Mouse (Mus musculus): ENCODE data around the gene Lpcat4. TPM values are rescaled to one million over a fixed set of nuclear protein-coding genes. Genes with fewer than 3 reads are reported as not detected.

The Lpcat4 gene
- polyA plus RNA-seq, 1 experiment, result 23.4 TPM

DNA sequence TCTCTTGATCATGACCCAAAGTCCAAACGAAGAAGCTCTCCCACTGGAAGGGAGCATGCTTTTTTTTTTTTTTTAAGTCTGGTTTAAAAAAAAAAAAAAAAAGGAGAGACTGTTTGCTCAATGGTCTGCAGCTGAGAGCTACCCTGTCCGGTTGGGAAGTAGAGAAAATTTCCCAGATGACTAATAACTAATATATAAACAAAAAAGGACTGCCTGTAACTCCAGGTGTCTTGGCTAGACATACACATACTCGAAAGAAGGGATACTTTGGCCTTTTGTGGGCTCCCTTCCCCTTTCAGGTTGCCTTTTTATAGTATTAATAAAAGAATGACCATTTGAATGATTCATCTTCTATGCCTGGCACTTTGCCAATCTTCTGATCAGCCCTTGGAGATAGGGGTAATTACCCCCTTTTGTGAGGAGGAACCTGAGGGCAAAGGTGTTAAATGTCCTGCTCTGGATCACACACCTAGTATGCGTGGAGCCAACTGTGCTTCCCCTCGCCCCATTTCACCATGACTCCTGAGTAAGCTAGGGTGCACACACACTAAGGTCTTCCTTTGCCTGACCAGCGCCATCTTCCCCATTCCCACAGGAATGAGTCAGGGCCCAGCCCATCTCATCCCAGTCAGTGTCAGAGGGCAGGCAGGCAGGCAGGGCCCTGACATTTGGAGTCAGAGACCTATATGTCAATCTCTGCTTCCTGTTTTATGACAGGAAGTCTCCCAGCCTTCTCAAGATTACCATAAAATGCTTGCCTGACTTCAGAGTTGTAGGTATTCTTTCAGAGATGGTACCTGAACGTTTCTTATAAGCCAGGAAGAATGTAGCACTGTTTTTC, 15.6 kb downstream of the Lpcat4 start:
- Histone ChIP-seq H3K27me3 (replicated peaks) (peaks cover 23% of the 10 kb centered on the region), H3K4me3 (replicated peaks) (no peak overlapping the region), H3K9me3 (no peaks in the 10 kb centered on the region), H3K4me1 (peaks cover 16% of the 10 kb centered on the region), H3K36me3 (replicated peaks; ENCODE audit: low read length) (no peaks in the 10 kb centered on the region)
- TF ChIP-seq FLI1 (IDR thresholded peaks at IDR 0.05; ENCODE audit: low read length) (no peak), GATA1 (IDR thresholded peaks at IDR 0.05; ENCODE audit: borderline replicate concordance, low read length) (no peak)

DNA sequence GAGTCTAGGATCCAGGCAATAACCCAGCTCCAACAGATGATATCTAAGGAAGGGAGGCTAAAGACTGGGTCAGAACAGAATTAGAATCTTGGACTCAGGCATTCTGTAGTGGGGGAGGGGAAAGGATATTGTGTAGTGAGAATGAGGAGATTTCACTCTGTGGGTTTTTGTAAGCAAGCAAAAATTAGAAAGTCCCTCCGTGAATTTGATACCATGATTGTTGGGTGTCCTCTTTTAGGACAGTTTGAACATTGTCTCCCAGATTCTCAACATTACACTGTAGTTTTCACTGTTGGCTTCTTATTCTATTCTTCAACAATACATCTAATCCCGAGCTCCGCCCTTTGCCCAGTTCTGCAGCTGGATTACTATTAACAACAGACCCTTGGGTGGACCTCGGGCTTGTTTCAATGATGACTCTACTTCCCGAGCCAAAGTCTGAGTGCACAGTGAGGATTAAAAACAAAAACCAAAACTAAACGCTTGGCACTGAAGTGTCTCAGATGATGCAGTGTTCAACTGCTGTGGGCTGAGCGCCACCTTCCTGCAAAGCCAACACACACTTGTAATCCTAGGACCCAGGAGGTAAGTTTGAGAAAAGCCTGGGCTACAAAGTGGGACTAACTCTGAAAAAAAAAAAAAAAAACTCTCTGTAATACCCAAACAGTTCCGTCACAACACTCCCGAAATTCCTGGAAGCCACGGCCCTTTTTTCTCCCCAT, 20.1 kb downstream of the Lpcat4 start, which contains the start of gene Nutm1:
Gene Nutm1, minus strand, starts transcription at position 51 of the 722 bp plus-strand sequence.
- TF ChIP-seq FLI1 (IDR thresholded peaks at IDR 0.05; ENCODE audit: low read length) (no peak), GATA1 (IDR thresholded peaks at IDR 0.05; ENCODE audit: borderline replicate concordance, low read length) (no peak)
- Histone ChIP-seq H3K36me3 (replicated peaks; ENCODE audit: low read length) (no peaks in the 10 kb centered on the region), H3K4me3 (replicated peaks) (peak within 1 kb of the TSS; percentile 69), H3K27me3 (replicated peaks) (peaks cover 8% of the 10 kb centered on the region), H3K9me3 (no peaks in the 10 kb centered on the region), H3K4me1 (peaks cover 38% of the 10 kb centered on the region)

DNA sequence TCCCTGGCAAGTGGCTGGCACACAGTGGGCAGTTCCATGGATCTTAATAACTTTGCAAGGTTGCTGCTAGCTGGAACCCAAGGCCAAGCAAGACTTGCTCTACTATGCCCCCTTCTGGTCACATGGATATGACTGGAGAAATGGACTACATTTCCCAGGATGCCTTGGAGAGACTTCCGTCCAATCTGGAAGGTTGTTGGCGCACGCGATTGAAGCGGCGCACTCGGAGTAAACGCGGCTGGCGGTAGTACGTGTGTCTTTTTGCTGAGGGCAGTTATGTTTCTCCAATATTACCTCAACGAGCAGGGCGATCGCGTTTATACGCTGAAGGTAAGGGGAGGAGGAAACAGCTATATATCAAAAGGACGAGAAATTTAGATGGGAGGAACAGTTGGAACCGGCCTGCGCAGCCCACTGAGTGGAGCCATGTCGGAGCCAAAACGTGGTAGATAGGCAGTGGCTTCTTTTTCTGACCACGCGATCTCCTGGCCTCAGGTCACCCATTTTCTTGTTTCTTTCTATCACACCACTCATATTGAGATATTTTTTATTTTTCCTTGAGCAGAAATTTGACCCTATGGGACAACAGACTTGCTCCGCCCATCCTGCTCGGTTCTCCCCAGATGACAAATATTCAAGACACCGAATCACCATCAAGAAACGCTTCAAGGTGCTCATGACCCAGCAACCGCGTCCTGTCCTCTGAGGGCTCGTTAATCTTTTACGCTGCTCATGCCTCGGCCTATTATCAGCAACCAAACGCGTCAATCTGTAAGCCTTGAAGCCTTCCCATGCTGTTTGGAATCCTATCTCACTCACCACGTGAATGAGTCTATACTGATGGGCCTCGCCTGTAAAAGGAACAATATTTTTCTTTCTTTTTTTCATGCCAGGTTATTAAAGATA, 22.7 kb downstream of the Lpcat4 start, which contains the start of gene Nop10:
Gene Nop10, plus strand, starts transcription at position 179 of the 906 bp plus-strand sequence.
- no peaks in the 10 kb centered on the region for H3K36me3 ChIP-seq (replicated peaks; ENCODE audit: low read length)
- peaks cover 49% of the 10 kb centered on the region for H3K4me1 ChIP-seq
- TF ChIP-seq GATA1 (IDR thresholded peaks at IDR 0.05; ENCODE audit: borderline replicate concordance, low read length), result no peak
- no peak for TF ChIP-seq FLI1 (IDR thresholded peaks at IDR 0.05; ENCODE audit: low read length)
- H3K27me3 ChIP-seq (replicated peaks), result no peaks in the 10 kb centered on the region
- H3K4me3 ChIP-seq (replicated peaks), result peak within 1 kb of the TSS; percentile 94
- no peaks in the 10 kb centered on the region for H3K9me3 ChIP-seq

DNA sequence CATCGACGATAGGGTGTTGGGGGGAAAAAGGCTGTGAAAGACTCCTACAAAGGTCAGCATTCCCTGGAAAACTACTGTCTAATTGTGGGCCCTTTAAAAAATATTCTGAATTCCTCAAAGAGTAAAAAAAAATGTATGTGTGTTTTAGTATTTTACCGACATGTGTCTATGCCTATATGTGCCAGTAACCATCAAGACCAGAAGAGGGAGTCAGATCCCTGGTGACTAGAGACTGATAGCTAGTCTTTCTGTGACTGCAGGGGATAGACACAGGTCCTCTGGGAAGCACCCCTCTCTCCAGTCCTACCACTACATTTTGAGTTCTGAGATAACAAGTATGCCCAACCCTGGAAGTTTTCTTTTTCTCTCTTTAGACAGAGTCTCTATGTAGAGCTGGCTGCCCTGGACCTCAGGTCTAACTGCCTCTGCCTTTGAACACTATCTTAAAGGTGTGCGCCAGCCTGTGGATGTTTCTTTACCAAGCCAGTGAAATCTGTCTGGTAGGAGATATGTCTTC, 23.6 kb downstream of the Lpcat4 start:
- no peaks in the 10 kb centered on the region for H3K9me3 ChIP-seq
- H3K4me3 ChIP-seq (replicated peaks), result peak overlapping the region; percentile 94
- no peak for TF ChIP-seq GATA1 (IDR thresholded peaks at IDR 0.05; ENCODE audit: borderline replicate concordance, low read length)
- no peak for TF ChIP-seq FLI1 (IDR thresholded peaks at IDR 0.05; ENCODE audit: low read length)
- H3K4me1 ChIP-seq, result peaks cover 45% of the 10 kb centered on the region
- no peaks in the 10 kb centered on the region for H3K36me3 ChIP-seq (replicated peaks; ENCODE audit: low read length)
- no peaks in the 10 kb centered on the region for H3K27me3 ChIP-seq (replicated peaks)

DNA sequence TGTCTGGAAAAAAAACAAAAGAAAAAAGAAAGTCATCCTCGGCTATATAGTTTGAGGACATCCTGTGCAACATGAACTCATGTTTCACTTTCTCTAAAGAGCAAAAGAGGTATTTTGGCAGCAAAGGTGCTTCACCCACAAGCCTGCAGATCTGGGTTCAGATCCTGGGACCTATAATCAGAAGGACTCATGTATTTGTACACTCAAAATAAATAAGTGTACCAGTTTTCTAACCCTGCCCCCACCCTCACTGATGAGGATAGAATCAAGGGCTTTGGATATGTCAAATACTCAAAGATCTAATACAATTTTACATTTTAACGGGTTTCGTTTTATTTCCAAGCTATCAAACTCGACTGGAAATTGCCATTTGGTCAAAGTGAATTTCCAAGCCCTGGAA, 25.1 kb downstream of the Lpcat4 start:
- no peak for TF ChIP-seq GATA1 (IDR thresholded peaks at IDR 0.05; ENCODE audit: borderline replicate concordance, low read length)
- no peak for TF ChIP-seq FLI1 (IDR thresholded peaks at IDR 0.05; ENCODE audit: low read length)
- no peaks in the 10 kb centered on the region for H3K9me3 ChIP-seq

DNA sequence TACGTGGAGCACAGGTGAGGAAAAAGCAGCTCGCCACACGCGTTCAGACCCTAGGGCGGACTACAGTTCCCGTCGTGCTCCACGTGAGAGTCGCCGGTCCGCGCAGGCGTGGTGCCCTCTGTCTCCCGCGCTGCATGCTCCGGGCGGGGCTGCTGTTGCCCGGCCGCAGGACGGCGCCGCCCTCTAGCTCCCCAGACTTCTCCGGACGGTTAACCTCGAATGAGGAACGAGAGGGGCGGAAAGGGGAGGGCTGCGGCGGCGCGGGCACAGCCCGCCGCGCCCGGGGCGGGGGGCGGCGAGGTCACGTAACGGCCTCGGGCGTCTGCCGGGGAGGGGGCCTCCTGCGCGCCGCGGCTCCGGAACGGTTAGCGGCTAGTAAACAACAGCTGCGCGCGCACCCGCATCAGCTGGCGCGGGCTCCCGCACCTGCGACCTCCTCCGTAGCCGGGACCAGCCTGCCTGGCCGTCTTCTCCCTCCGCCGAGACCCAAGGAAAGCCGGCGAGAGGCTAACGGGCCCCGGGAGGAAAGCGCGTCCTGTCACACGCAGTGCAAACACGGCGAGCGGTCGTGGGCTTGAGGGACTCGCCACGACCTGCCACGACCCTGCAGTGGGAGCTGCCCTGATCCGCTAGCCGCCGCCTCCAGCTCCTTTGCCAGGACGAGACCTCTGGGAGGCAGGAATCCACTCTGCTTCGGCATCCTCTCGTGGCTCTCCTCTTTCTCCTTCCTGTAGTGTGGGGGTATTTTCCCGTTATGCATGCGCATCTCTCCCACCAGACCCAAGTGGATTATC, 26.4 kb downstream of the Lpcat4 start, which contains the start of gene Slc12a6:
Gene Slc12a6, plus strand, starts transcription at position 378 of the 794 bp plus-strand sequence.
- no peaks in the 10 kb centered on the region for H3K9me3 ChIP-seq
- peaks cover 4% of the 10 kb centered on the region for H3K36me3 ChIP-seq (replicated peaks; ENCODE audit: low read length)
- TF ChIP-seq FLI1 (IDR thresholded peaks at IDR 0.05; ENCODE audit: low read length), result no peak
- TF ChIP-seq GATA1 (IDR thresholded peaks at IDR 0.05; ENCODE audit: borderline replicate concordance, low read length), result no peak
- peaks cover 58% of the 10 kb centered on the region for H3K4me1 ChIP-seq
- no peaks in the 10 kb centered on the region for H3K27me3 ChIP-seq (replicated peaks)
- H3K4me3 ChIP-seq (replicated peaks), result peak within 1 kb of the TSS; percentile 99

More for the DNA sequence above, 25.1 kb downstream of the Lpcat4 start:
- Histone ChIP-seq H3K4me1 (peaks cover 49% of the 10 kb centered on the region), H3K27me3 (replicated peaks) (no peaks in the 10 kb centered on the region), H3K36me3 (replicated peaks; ENCODE audit: low read length) (no peaks in the 10 kb centered on the region), H3K4me3 (replicated peaks) (no peak overlapping the region)

DNA sequence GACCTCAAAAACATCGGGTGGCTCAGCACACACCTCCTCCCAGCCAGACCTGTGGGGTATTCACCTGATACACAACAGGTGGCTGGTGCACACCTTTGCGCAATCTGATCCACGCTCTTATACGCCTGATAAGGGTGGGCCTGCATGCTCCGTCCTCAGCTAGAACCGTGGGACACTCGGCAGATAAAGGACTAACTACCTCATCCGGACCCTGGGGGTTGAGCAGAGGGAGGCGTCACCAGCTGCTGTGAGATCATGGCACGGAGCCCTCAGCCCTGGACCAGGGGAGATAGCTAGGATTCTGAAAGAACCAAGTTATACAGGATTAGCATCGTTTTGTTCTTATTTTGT, 26.9 kb downstream of the Lpcat4 start, which contains the start of gene Gm21985:
Gene Gm21985, plus strand, starts transcription at position 73 of the 351 bp plus-strand sequence.
- Histone ChIP-seq H3K4me1 (peaks cover 60% of the 10 kb centered on the region), H3K9me3 (no peaks in the 10 kb centered on the region), H3K4me3 (replicated peaks) (peak within 1 kb of the TSS; percentile 99), H3K36me3 (replicated peaks; ENCODE audit: low read length) (peaks cover 6% of the 10 kb centered on the region), H3K27me3 (replicated peaks) (no peaks in the 10 kb centered on the region)
- TF ChIP-seq GATA1 (IDR thresholded peaks at IDR 0.05; ENCODE audit: borderline replicate concordance, low read length), result no peak

DNA sequence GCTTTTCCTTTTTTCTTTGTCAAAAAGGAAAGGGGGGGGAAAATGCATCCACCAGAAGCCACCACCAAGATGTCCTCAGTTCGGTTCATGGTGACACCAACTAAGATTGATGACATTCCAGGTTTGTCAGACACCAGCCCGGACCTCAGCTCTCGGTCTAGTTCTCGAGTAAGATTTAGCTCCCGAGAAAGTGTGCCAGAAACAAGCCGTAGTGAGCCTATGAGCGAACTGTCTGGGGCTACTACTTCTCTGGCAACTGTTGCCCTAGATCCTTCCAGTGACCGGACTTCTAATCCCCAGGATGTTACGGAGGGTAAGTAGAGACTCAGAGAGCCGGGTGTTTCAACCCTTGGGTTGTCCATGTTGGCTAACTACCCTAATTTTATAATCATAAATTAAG, 27.5 kb downstream of the Lpcat4 start:
- TF ChIP-seq GATA1 (IDR thresholded peaks at IDR 0.05; ENCODE audit: borderline replicate concordance, low read length) (no peak), FLI1 (IDR thresholded peaks at IDR 0.05; ENCODE audit: low read length) (no peak)
- peaks cover 12% of the 10 kb centered on the region for H3K36me3 ChIP-seq (replicated peaks; ENCODE audit: low read length)
- H3K4me1 ChIP-seq, result peaks cover 65% of the 10 kb centered on the region
- H3K4me3 ChIP-seq (replicated peaks), result peak overlapping the region; percentile 99
- H3K9me3 ChIP-seq, result no peaks in the 10 kb centered on the region
- no peaks in the 10 kb centered on the region for H3K27me3 ChIP-seq (replicated peaks)
